Mouse (Mus musculus): ENCODE measurements around the gene Lrrc10.
A peak's percentile ranks its signal among the peaks of the same experiment; 100 is the strongest.

- TF ChIP-seq CTCF (IDR thresholded peaks at IDR 0.05), result no peak
- no peak for TF ChIP-seq POLR2A (IDR thresholded peaks at IDR 0.05; ENCODE audit: insufficient read depth, low read depth, low read length)
- TF ChIP-seq EP300 (IDR thresholded peaks at IDR 0.05; ENCODE audit: insufficient read depth, low read depth, low read length), result peak; percentile 97
Observed at GRCm38 (mm10) chr10:116996236-116996600, 48.9 kb upstream of the Lrrc10 start.
